Mouse (Mus musculus) gastrocnemius, adult 8-10 months (tissue): ENCODE results near the gene Spats2. TPM values are rescaled to one million over a fixed set of nuclear protein-coding genes. Genes with fewer than 3 reads are reported as not detected.
"Not testable (repeated sequence)": the region's sequence is repeated elsewhere in the genome, so short reads cannot be mapped to it uniquely, and the experiment has no call there.

Experiments used
- DNase-seq, 2 experiments: peaks; one replicate each; pipeline ENCODE4 v3.0.0; 2022; ENCODE audit warnings: low spot score in 2 of 2
- total RNA-seq, 4 experiments: library from RNA; stranded (reverse); gene quantifications; 2 replicates each; pipeline ENCODE4 v1.2.4; 2022

The Spats2 gene
- total RNA-seq, 4 experiments from 2014 or later = 3.0 to 5.4 (median 4.1) TPM

GRCm38 (mm10) chr15:99223585-99224207 lies 98.0 kb downstream of the Spats2 start:
- no peak for DNase-seq

GRCm38 (mm10) chr15:99224208-99224911 lies 98.6 kb downstream of the Spats2 start, which contains the start of gene Kcnh3:
Kcnh3 (plus strand) TSS chr15:99224861.
- DNase-seq = no peak

- no peak for DNase-seq
Observed at GRCm38 (mm10) chr15:99225081-99225810, 99.5 kb downstream of the Spats2 start.

- no peak for DNase-seq
Observed at GRCm38 (mm10) chr15:99226090-99226489, 100.4 kb downstream of the Spats2 start.

- DNase-seq = no peak
Observed at GRCm38 (mm10) chr15:99231998-99232397, 106.3 kb downstream of the Spats2 start.

- no peak for DNase-seq
Observed at GRCm38 (mm10) chr15:99233719-99234118, 108.0 kb downstream of the Spats2 start.

GRCm38 (mm10) chr15:99234326-99235010 lies 108.8 kb downstream of the Spats2 start:
- no peak for DNase-seq

- DNase-seq = no peak
Observed at GRCm38 (mm10) chr15:99238006-99238405, 112.3 kb downstream of the Spats2 start.

GRCm38 (mm10) chr15:99240129-99240528 lies 114.4 kb downstream of the Spats2 start:
- DNase-seq = no peak

GRCm38 (mm10) chr15:99241249-99241648 lies 115.5 kb downstream of the Spats2 start:
- DNase-seq = no peak

- no peak for DNase-seq
Observed at GRCm38 (mm10) chr15:99242045-99242444, 116.3 kb downstream of the Spats2 start.

GRCm38 (mm10) chr15:99246736-99247135 lies 121.0 kb downstream of the Spats2 start:
- not testable (repeated sequence) for DNase-seq

- DNase-seq = peak; percentile 50 to 61
Observed at GRCm38 (mm10) chr15:99248972-99249371, 123.3 kb downstream of the Spats2 start.

GRCm38 (mm10) chr15:99249938-99250337 lies 124.2 kb downstream of the Spats2 start:
- DNase-seq = no peak

- not testable (repeated sequence) for DNase-seq
Observed at GRCm38 (mm10) chr15:99251111-99251510, 125.4 kb downstream of the Spats2 start.

- DNase-seq = peak; percentile 98 to 99
Observed at GRCm38 (mm10) chr15:99251626-99252380, 126.1 kb downstream of the Spats2 start, which contains the start of gene Mcrs1. Mcrs1 (minus strand) TSS chr15:99251961.

GRCm38 (mm10) chr15:99252381-99253174 lies 126.9 kb downstream of the Spats2 start:
- DNase-seq = no peak

- DNase-seq = not testable (repeated sequence)
Observed at GRCm38 (mm10) chr15:99253175-99253479, 127.4 kb downstream of the Spats2 start.

- no peak for DNase-seq
Observed at GRCm38 (mm10) chr15:99253772-99254171, 128.1 kb downstream of the Spats2 start.

- DNase-seq = no peak
Observed at GRCm38 (mm10) chr15:99254477-99255005, 128.8 kb downstream of the Spats2 start.
